Mouse (Mus musculus) myocyte (in vitro differentiated cells): ENCODE results near the gene Rps27rt.

Experiments
- E2F4 ChIP-seq: IDR thresholded peaks from one replicate; pipeline ENCODE4 v1.6.1; 2011; ENCODE audit warnings: mild to moderate bottlenecking, control low read depth, moderate library complexity; ENCODE audit not compliant: insufficient read depth
- MYOD1 ChIP-seq, 3 experiments: IDR thresholded peaks; one replicate each; pipeline ENCODE4 v1.6.1; 2011; ENCODE audit warnings: control low read depth in 2 of 3, low read depth in 2 of 3, mild to moderate bottlenecking in 2 of 3, moderate library complexity in 1 of 3; ENCODE audit not compliant: insufficient read length in 2 of 3, control insufficient read depth in 1 of 3
- MYOG ChIP-seq, 3 experiments: IDR thresholded peaks; one replicate each; pipeline ENCODE4 v1.6.1; 2011; ENCODE audit warnings: control low read depth in 2 of 3, low read depth in 2 of 3, mild to moderate bottlenecking in 2 of 3; ENCODE audit not compliant: insufficient read length in 2 of 3, control insufficient read depth in 1 of 3, insufficient read depth in 1 of 3
- POLR2A ChIP-seq: IDR thresholded peaks from one replicate; pipeline ENCODE4 v1.6.1; 2011; ENCODE audit warnings: low read depth, mild to moderate bottlenecking, control low read depth, moderate library complexity; ENCODE audit not compliant: insufficient read length
- SRF ChIP-seq: IDR thresholded peaks from one replicate; pipeline ENCODE4 v1.6.1; 2011; ENCODE audit warnings: low read depth; ENCODE audit not compliant: control insufficient read depth, insufficient read length
- TCF3 ChIP-seq: IDR thresholded peaks from one replicate; pipeline ENCODE4 v1.6.1; 2011; ENCODE audit warnings: low read depth, control low read depth; ENCODE audit not compliant: insufficient read length
- USF1 ChIP-seq: IDR thresholded peaks from one replicate; pipeline ENCODE4 v1.6.1; 2011; ENCODE audit warnings: low read depth, mild to moderate bottlenecking, control low read depth, moderate library complexity

- TF ChIP-seq USF1 = no peak
- TF ChIP-seq POLR2A = no peak
- no peak for TF ChIP-seq E2F4
- no peak for TF ChIP-seq TCF3
- no peak for TF ChIP-seq MYOD1 (IDR thresholded peaks at IDR 0.05; ENCODE audit: control insufficient read depth in 1 of 3, insufficient read length in 2 of 3, low read depth in 2 of 3)
- TF ChIP-seq MYOG (IDR thresholded peaks at IDR 0.05; ENCODE audit: control insufficient read depth in 1 of 3, insufficient read depth in 1 of 3, insufficient read length in 2 of 3, low read depth in 2 of 3) = no peak
- no peak for TF ChIP-seq SRF
Observed at GRCm38 (mm10) chr9:114964093-114964492, 18.4 kb downstream of the Rps27rt start.
